Mouse (Mus musculus) olfactory bulb, adult 2 months (tissue): ENCODE data around the gene Hat1.

Source experiments
- CTCF ChIP-seq: fragments of 200-500 bp; IDR thresholded peaks from 2 replicates; pipeline ENCODE4 v1.5.1; 2012; ENCODE audit warnings: low read depth, mild to moderate bottlenecking, low read length, moderate library complexity; ENCODE audit not compliant: insufficient read depth
- POLR2A ChIP-seq: fragments of 200-500 bp; IDR thresholded peaks from 2 replicates; pipeline ENCODE4 v1.6.1; 2012; ENCODE audit warnings: mild to moderate bottlenecking, low read depth, low read length, moderate library complexity; ENCODE audit not compliant: insufficient read depth

- TF ChIP-seq POLR2A (no peak), CTCF (no peak)
Measured at GRCm38 (mm10) chr2:71353306-71354054, 35.3 kb upstream of the Hat1 start.
